ENCODE assay signal across 36 mouse cellular contexts in genomic region chr15:99658437-99658836, GRCm38 (mm10). TPM values are rescaled to one million over a fixed set of nuclear protein-coding genes. Genes with fewer than 3 reads are reported as not detected.
DNase-seq lines count a peak whose midpoint lies in the region; ATAC-seq lines count a peak whose summit lies in the region.
"Had no signal": no experiment of that assay in that cellular context is flagged by ENCODE, and none has a peak within 500 bp of the region (broad histone marks: within the 10 kb centered on the region; RNA-seq: fewer than 3 reads in every experiment).

No protein-coding gene starts in this region.

- ATAC-seq in heart, embryonic 11.5 days (replicated peaks; ENCODE audit: insufficient number of reproducible peaks, low FRiP score, low TSS enrichment), result 0 out of 2 replicates have a peak, but pooled peaks have one; percentile 18
- no peak for ATAC-seq in midbrain, embryonic 16.5 days
- ATAC-seq: activated CD4-positive, CD25-positive, alpha-beta regulatory T cell, adult 4 months; forebrain, embryonic 16.5 days; intestine, embryonic 15.5 days; Patski had no signal

- no peak overlapping the region for H3K4me2 ChIP-seq in heart, embryonic 11.5 days
- no peak overlapping the region for H3K4me2 ChIP-seq in midbrain, embryonic 16.5 days (ENCODE audit: low read length)
- H3K4me2 ChIP-seq: embryonic facial prominence, embryonic 13.5 days; forebrain, embryonic 12.5 days; heart, embryonic 12.5 days; heart, embryonic 15.5 days; hindbrain, embryonic 15.5 days; intestine, embryonic 15.5 days had no signal

- no peak overlapping the region for H3K27ac ChIP-seq in heart, embryonic 11.5 days (ENCODE audit: low read depth, low read length)
- H3K27ac ChIP-seq in midbrain, embryonic 16.5 days (ENCODE audit: low read length), result no peak overlapping the region
- H3K27ac ChIP-seq: embryonic facial prominence, embryonic 10.5 days; embryonic facial prominence, embryonic 13.5 days; forebrain, embryonic 12.5 days; heart, embryonic 15.5 days; hindbrain, embryonic 10.5 days; hindbrain, embryonic 15.5 days; intestine, embryonic 15.5 days had no signal

- H3K4me1 ChIP-seq in heart, embryonic 11.5 days (ENCODE audit: control insufficient read depth, insufficient read depth, low read length), result peaks cover 18% of the 10 kb centered on the region
- peaks cover 10% of the 10 kb centered on the region; the same call in 1 of the 2 replicates for H3K4me1 ChIP-seq in midbrain, embryonic 16.5 days (ENCODE audit: control insufficient read depth, insufficient read depth, low read length)

- DNase-seq in heart, adult 18-20 months, result no peak
- DNase-seq in ES-CJ7 (ENCODE audit: low read depth, low spot score) (peak; percentile 51), MEL-GATA-1-ER (ENCODE audit: extremely low read depth, low read depth) (peak; percentile 47)
- DNase-seq in induced T-regulatory cell, adult 2 months (ENCODE audit: low read depth), result peak; percentile 24
- DNase-seq in gastrocnemius, adult 8-10 months (ENCODE audit: low spot score in 2 of 2), result no peak
- no peak for DNase-seq in layer of hippocampus, adult 9-11 months
- DNase-seq: adrenal gland, postnatal 14 days; B cell, adult 2 months; cerebellum, adult 11 months; cerebellum, adult 2 months; cerebellum, postnatal 10 days; cerebellum, postnatal 36 days; embryo, embryonic 11 days; gastrocnemius, postnatal 14 days; heart, adult 11 months; heart, postnatal 10 days; heart, postnatal 36 days; kidney, adult 11 months; kidney, adult 8-10 months had no signal

- H3K4me3 ChIP-seq in heart, embryonic 11.5 days (ENCODE audit: low read depth, low read length), result no peak overlapping the region
- H3K4me3 ChIP-seq in midbrain, embryonic 16.5 days (ENCODE audit: low read depth, low read length), result no peak overlapping the region
- H3K4me3 ChIP-seq: embryonic facial prominence, embryonic 10.5 days; embryonic facial prominence, embryonic 13.5 days; erythroblast, embryonic 14.5 days; forebrain, embryonic 12.5 days; heart, embryonic 12.5 days; heart, embryonic 15.5 days; hindbrain, embryonic 10.5 days; hindbrain, embryonic 15.5 days; intestine, embryonic 15.5 days had no signal

- H3K9me3 ChIP-seq in heart, embryonic 11.5 days (replicated peaks; ENCODE audit: control insufficient read depth, low read length), result no peaks in the 10 kb centered on the region
- H3K9me3 ChIP-seq in midbrain, embryonic 16.5 days (replicated peaks; ENCODE audit: control insufficient read depth, low read length, poor library complexity, severe bottlenecking), result no peaks in the 10 kb centered on the region
- H3K9me3 ChIP-seq: embryonic facial prominence, embryonic 10.5 days; embryonic facial prominence, embryonic 13.5 days; forebrain, embryonic 12.5 days; heart, embryonic 15.5 days; hindbrain, embryonic 10.5 days; hindbrain, embryonic 15.5 days; intestine, embryonic 15.5 days had no signal

- WGBS in heart, embryonic 11.5 days (ENCODE audit: insufficient replicate concordance), result 41% methylated on average over 2 of the region's 2 CpGs
- 69% methylated on average over 2 of the region's 2 CpGs for WGBS in midbrain, embryonic 16.5 days

- no peak overlapping the region for H3K9ac ChIP-seq in heart, embryonic 11.5 days (ENCODE audit: low read depth, low read length)
- H3K9ac ChIP-seq in midbrain, embryonic 16.5 days (ENCODE audit: low read depth, low read length), result no peak overlapping the region
- H3K9ac ChIP-seq: embryonic facial prominence, embryonic 13.5 days; forebrain, embryonic 12.5 days; heart, embryonic 12.5 days; heart, embryonic 15.5 days; hindbrain, embryonic 15.5 days; intestine, embryonic 15.5 days had no signal

- peaks cover 29% of the 10 kb centered on the region for H3K27me3 ChIP-seq in heart, embryonic 11.5 days (ENCODE audit: control insufficient read depth, insufficient read depth, low read length)
- peaks cover 12% of the 10 kb centered on the region; the same call in 1 of the 2 replicates for H3K27me3 ChIP-seq in midbrain, embryonic 16.5 days (ENCODE audit: control insufficient read depth, insufficient read depth, low read depth, low read length)
- H3K27me3 ChIP-seq: hindbrain, embryonic 15.5 days; Patski had no signal

- H3K36me3 ChIP-seq in heart, embryonic 11.5 days (ENCODE audit: control insufficient read depth, insufficient read depth, low read length), result no peaks in the 10 kb centered on the region
- no peaks in the 10 kb centered on the region for H3K36me3 ChIP-seq in midbrain, embryonic 16.5 days (ENCODE audit: control insufficient read depth, insufficient read depth, low read length)
- H3K36me3 ChIP-seq: embryonic facial prominence, embryonic 10.5 days; embryonic facial prominence, embryonic 13.5 days; forebrain, embryonic 12.5 days; heart, embryonic 12.5 days; heart, embryonic 15.5 days; hindbrain, embryonic 10.5 days; hindbrain, embryonic 15.5 days; intestine, embryonic 15.5 days had no signal

RNA-seq across cellular contexts. Expression of gene Racgap1, which starts 7.0 kb away (rescaled TPM):
- 91.8 and 126 TPM in 2 replicates for polyA plus RNA-seq in heart, embryonic 11.5 days (2014; fragmentation: Nextera tagmentation; extraction: Ambion mirVana)
- 1 to 10 TPM in 1 of 2 experiments, under 1 TPM in 1; 0.82 to 1.6 TPM for total RNA-seq in heart, adult 18-20 months (2021)
- 1 to 10 TPM in 2 of 4 experiments, under 1 TPM in 2; 0.31 to 2.4 (median 1.1) TPM for total RNA-seq in gastrocnemius, adult 8-10 months (2022)
- 39.0 and 48.9 TPM in 2 replicates for polyA plus RNA-seq in midbrain, embryonic 16.5 days (2015; fragmentation: Nextera tagmentation; extraction: Ambion mirVana)

RNA-seq across cellular contexts. Expression of gene Asic1, which starts 11.7 kb away (rescaled TPM):
- polyA plus RNA-seq in heart, embryonic 11.5 days (2014; fragmentation: Nextera tagmentation; extraction: Ambion mirVana), result 1.8 and 2.1 TPM in 2 replicates
- total RNA-seq in heart, adult 18-20 months (2021), result under 1 TPM in 1 of 2 experiments, not detected in 1; 0.49 TPM
- not detected for total RNA-seq in gastrocnemius, adult 8-10 months (2022)
- polyA plus RNA-seq in midbrain, embryonic 16.5 days (2015; fragmentation: Nextera tagmentation; extraction: Ambion mirVana), result 47.9 and 53.9 TPM in 2 replicates
- polyA plus RNA-seq: erythroblast, embryonic 14.5 days had no signal

RNA-seq across cellular contexts. Expression of gene Smarcd1, which starts 43.5 kb away (rescaled TPM):
- polyA plus RNA-seq in heart, embryonic 11.5 days (2014; fragmentation: Nextera tagmentation; extraction: Ambion mirVana), result 24.8 and 26.6 TPM in 2 replicates
- total RNA-seq in heart, adult 18-20 months (2021), result 10 to 100 TPM; 18.6 to 19.0 TPM
- total RNA-seq in gastrocnemius, adult 8-10 months (2022), result 1 to 10 TPM; 4.8 to 9.4 (median 7.2) TPM
- polyA plus RNA-seq in midbrain, embryonic 16.5 days (2015; fragmentation: Nextera tagmentation; extraction: Ambion mirVana), result 86.0 and 110 TPM in 2 replicates

RNA-seq across cellular contexts. Expression of gene Gm17349, which starts 46.9 kb away (rescaled TPM):
- polyA plus RNA-seq in heart, embryonic 11.5 days (2014; fragmentation: Nextera tagmentation; extraction: Ambion mirVana), result not detected in 2 replicates
- 1 to 10 TPM; 2.4 to 4.3 TPM for total RNA-seq in heart, adult 18-20 months (2021)
- 1 to 10 TPM in 1 of 4 experiments, not detected in 3; 1.3 TPM for total RNA-seq in gastrocnemius, adult 8-10 months (2022)
- not detected in 2 replicates for polyA plus RNA-seq in midbrain, embryonic 16.5 days (2015; fragmentation: Nextera tagmentation; extraction: Ambion mirVana)
- total RNA-seq: gastrocnemius, adult 18-20 months had no signal
- polyA plus RNA-seq: activated CD4-positive, CD25-positive, alpha-beta regulatory T cell, adult 4 months; cerebellum, adult 2 months; embryonic facial prominence, embryonic 10.5 days; embryonic facial prominence, embryonic 13.5 days; forebrain, embryonic 12.5 days; forebrain, embryonic 16.5 days; heart, embryonic 12.5 days; heart, embryonic 15.5 days; hindbrain, embryonic 10.5 days; hindbrain, embryonic 15.5 days; intestine, embryonic 15.5 days; Patski had no signal

RNA-seq across cellular contexts. Expression of gene Aqp6, which starts 57.2 kb away (rescaled TPM):
- not detected in 2 replicates for polyA plus RNA-seq in heart, embryonic 11.5 days (2014; fragmentation: Nextera tagmentation; extraction: Ambion mirVana)
- total RNA-seq in heart, adult 18-20 months (2021), result under 1 TPM in 1 of 2 experiments, not detected in 1; 0.25 TPM
- total RNA-seq in gastrocnemius, adult 8-10 months (2022), result not detected
- 0.15 and 0.28 TPM in 2 replicates for polyA plus RNA-seq in midbrain, embryonic 16.5 days (2015; fragmentation: Nextera tagmentation; extraction: Ambion mirVana)
- total RNA-seq: adrenal gland, postnatal 14 days; CH12.LX; gastrocnemius, adult 18-20 months; gastrocnemius, postnatal 14 days; gastrocnemius, postnatal 4 days; heart, postnatal 10 days; heart, postnatal 36 days had no signal
- polyA plus RNA-seq: activated CD4-positive, CD25-positive, alpha-beta regulatory T cell, adult 4 months; embryonic facial prominence, embryonic 10.5 days; embryonic facial prominence, embryonic 13.5 days; erythroblast, embryonic 14.5 days; forebrain, embryonic 12.5 days; forebrain, embryonic 16.5 days; heart, embryonic 12.5 days; heart, embryonic 15.5 days; intestine, embryonic 15.5 days; Patski had no signal

Comparison
In these comparisons a context has a peak if more than half of its experiments do, and no peak if none do; other contexts are left out.
1. DNase-seq: peak in ES-CJ7 (single experiment), MEL-GATA-1-ER (single experiment) and induced T-regulatory cell, adult 2 months (single experiment); none in heart, adult 18-20 months (0 of 2), gastrocnemius, adult 8-10 months (0 of 2) and layer of hippocampus, adult 9-11 months (single experiment).